Mouse (Mus musculus): ENCODE measurements at regions not wholly inside any gene's neighbourhood (a gene's known extent, or its start where the extent isn't known, plus 50 kb on each side); places are given as distances from the start of the nearest gene placed in this dataset.

DNA sequence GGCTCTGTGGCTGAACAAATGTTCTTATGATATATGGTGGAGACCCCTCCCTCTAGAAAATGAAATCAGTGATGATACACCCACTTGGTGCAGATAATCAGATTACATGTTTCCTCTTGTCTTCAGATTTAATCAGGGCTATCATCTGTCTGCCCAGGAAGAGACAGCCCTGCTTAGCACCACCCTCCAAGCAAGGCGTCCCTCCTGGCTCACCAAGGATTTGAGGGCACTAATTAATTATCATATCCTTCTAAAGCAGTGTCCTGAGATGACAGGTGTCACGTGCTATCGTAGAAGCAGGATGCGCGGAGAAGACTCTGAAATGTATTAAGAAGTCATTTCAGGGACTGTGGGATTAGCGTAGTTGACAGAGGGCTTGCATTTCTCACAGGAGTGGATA, 466.2 kb upstream of the Cdh4 start:
- Histone ChIP-seq H3K9me3 (replicated peaks; ENCODE audit: low read length) (peaks cover 93% of the 10 kb centered on the region), H3K79me2 (replicated peaks; ENCODE audit: control insufficient read depth, extremely low read depth, insufficient read depth, poor library complexity, severe bottlenecking) (no peaks in the 10 kb centered on the region), H3K4me2 (ENCODE audit: insufficient read depth, low read depth, poor library complexity, severe bottlenecking) (no peak overlapping the region), H3K36me3 (replicated peaks in 1 of 2; ENCODE audit: control insufficient read depth in 1 of 2, insufficient read depth in 1 of 2, low read length in 1 of 2) (no peaks in the 10 kb centered on the region), H3K9ac (ENCODE audit: insufficient read depth, low read depth) (no peak overlapping the region), H3K27ac (ENCODE audit: insufficient read depth, low read depth) (no peak overlapping the region), H3K4me1 (ENCODE audit: control insufficient read depth in 1 of 2, insufficient read depth in 2 of 2) (no peaks in the 10 kb centered on the region), H3K4me3 (replicated peaks in 1 of 3; ENCODE audit: low read depth in 2 of 3, low read length in 2 of 3, poor library complexity in 1 of 3) (no peak overlapping the region), H3K27me3 (replicated peaks) (no peaks in the 10 kb centered on the region)
- dilution Hi-C loops (cut with MboI; ENCODE audit: extremely low pct_ligation_motif_present, extremely low pct_unique_long_range_greater_than_20kb, low sequenced_read_pairs): no loop called here
- DNase-seq (ENCODE audit: extremely low read depth): no peak
- TF ChIP-seq PAX5 (IDR thresholded peaks at IDR 0.05; ENCODE audit: low read length) (no peak), ETS1 (conservative IDR thresholded peaks at IDR 0.05; ENCODE audit: low read depth, low read length) (no peak), EP300 (IDR thresholded peaks at IDR 0.05; ENCODE audit: low read length) (no peak), E2F4 (IDR thresholded peaks at IDR 0.05; ENCODE audit: insufficient replicate concordance, low read depth, low read length) (no peak), BHLHE40 (IDR thresholded peaks at IDR 0.05; ENCODE audit: low read depth, low read length) (no peak), CHD1 (IDR thresholded peaks at IDR 0.05; ENCODE audit: low read depth, low read length) (no peak), SMC3 (IDR thresholded peaks at IDR 0.05; ENCODE audit: low read depth, low read length) (no peak), USF2 (conservative IDR thresholded peaks at IDR 0.05; ENCODE audit: low read depth, low read length) (no peak), ELF1 (IDR thresholded peaks at IDR 0.05; ENCODE audit: low read depth, low read length) (no peak), JUN (IDR thresholded peaks at IDR 0.05; ENCODE audit: insufficient read depth, low read depth, low read length) (no peak), ZNF384 (IDR thresholded peaks at IDR 0.05; ENCODE audit: low read depth, low read length) (no peak), MAFK (IDR thresholded peaks at IDR 0.05; ENCODE audit: insufficient replicate concordance, low read length) (no peak), GABPA (IDR thresholded peaks at IDR 0.05; ENCODE audit: insufficient replicate concordance, low read depth, low read length) (no peak), POLR2A (IDR thresholded peaks at IDR 0.05; ENCODE audit: low read depth, low read length) (no peak)
- in situ Hi-C loops (cut with MboI; ENCODE audit: low pct_ligation_motif_present, low pct_unique_long_range_greater_than_20kb, low sequenced_read_pairs): no loop called here

DNA sequence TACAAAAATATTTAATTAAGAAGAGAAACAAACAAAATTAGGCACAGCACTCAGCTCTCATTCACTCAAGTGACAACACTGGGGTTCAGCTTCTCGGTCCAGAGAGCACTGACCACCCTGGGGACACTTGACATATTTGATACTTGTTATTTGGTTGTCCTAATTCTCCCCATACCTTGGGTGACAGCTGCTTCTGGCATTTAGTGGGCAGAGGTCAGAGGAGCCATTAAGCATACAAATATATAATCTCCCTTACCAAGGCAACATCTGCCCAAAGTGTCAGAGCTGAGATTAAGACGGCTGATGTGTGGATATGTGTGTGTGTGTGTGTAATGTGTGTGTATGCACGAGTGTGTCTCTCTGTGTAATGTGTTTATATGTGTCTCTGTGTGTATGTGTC, 465.7 kb upstream of the Cdh4 start:
- H3K79me2 ChIP-seq (replicated peaks; ENCODE audit: control insufficient read depth, extremely low read depth, insufficient read depth, poor library complexity, severe bottlenecking): no peaks in the 10 kb centered on the region
- H3K9me3 ChIP-seq (replicated peaks; ENCODE audit: low read length): peaks cover 90% of the 10 kb centered on the region
- no peaks in the 10 kb centered on the region for H3K27me3 ChIP-seq (replicated peaks)
- H3K4me1 ChIP-seq (ENCODE audit: control insufficient read depth in 1 of 2, insufficient read depth in 2 of 2): no peaks in the 10 kb centered on the region
- TF ChIP-seq EP300 (IDR thresholded peaks at IDR 0.05; ENCODE audit: low read length) (no peak), JUN (IDR thresholded peaks at IDR 0.05; ENCODE audit: insufficient read depth, low read depth, low read length) (no peak), USF2 (conservative IDR thresholded peaks at IDR 0.05; ENCODE audit: low read depth, low read length) (no peak), MYC (IDR thresholded peaks at IDR 0.05; ENCODE audit: low read depth, low read length) (no peak), SMC3 (IDR thresholded peaks at IDR 0.05; ENCODE audit: low read depth, low read length) (no peak), POLR2A (IDR thresholded peaks at IDR 0.05; ENCODE audit: low read depth, low read length) (no peak), POLR2AphosphoS2 (IDR thresholded peaks at IDR 0.05; ENCODE audit: low read depth, low read length) (no peak), MEF2A (IDR thresholded peaks at IDR 0.05; ENCODE audit: borderline replicate concordance, low read depth, low read length) (no peak), JUND (conservative IDR thresholded peaks at IDR 0.05; ENCODE audit: low read depth, low read length) (no peak)
- H3K27ac ChIP-seq (ENCODE audit: insufficient read depth, low read depth): no peak overlapping the region; the same call in 1 of the 2 replicates
- no peaks in the 10 kb centered on the region for H3K36me3 ChIP-seq (replicated peaks in 1 of 2; ENCODE audit: control insufficient read depth in 1 of 2, insufficient read depth in 1 of 2, low read length in 1 of 2)
- H3K4me3 ChIP-seq (replicated peaks in 1 of 3; ENCODE audit: low read depth in 2 of 3, low read length in 2 of 3, poor library complexity in 1 of 3): no peak overlapping the region
- in situ Hi-C loops (cut with MboI; ENCODE audit: low pct_ligation_motif_present, low pct_unique_long_range_greater_than_20kb, low sequenced_read_pairs): no loop called here
- dilution Hi-C loops (cut with MboI; ENCODE audit: extremely low pct_ligation_motif_present, extremely low pct_unique_long_range_greater_than_20kb, low sequenced_read_pairs): no loop called here
- no peak overlapping the region for H3K9ac ChIP-seq (ENCODE audit: insufficient read depth, low read depth)
- H3K4me2 ChIP-seq (ENCODE audit: insufficient read depth, low read depth, poor library complexity, severe bottlenecking): no peak overlapping the region
- no peak for DNase-seq (ENCODE audit: extremely low read depth)
